Mouse (Mus musculus) heart, embryonic 12.5 days (tissue): ENCODE measurements around the gene Olfr1076. TPM values are rescaled to one million over a fixed set of nuclear protein-coding genes. Genes with fewer than 3 reads are reported as not detected.
"Not testable (repeated sequence)": the region's sequence is repeated elsewhere in the genome, so short reads cannot be mapped to it uniquely, and the experiment has no call there.

Experiments
- ATAC-seq: fragments of 200-750 bp; cut with Nextera tagmentation; 2 replicates; pipeline ENCODE4 v1.8.0; 2017; ENCODE audit warnings: moderate TSS enrichment, moderate library complexity; ENCODE audit not compliant: insufficient number of reproducible peaks, low FRiP score
- H3K27ac ChIP-seq: fragments of 300-500 bp; sonication (generic); 2 replicates; pipeline ENCODE4 v1.5.1; 2016; ENCODE audit warnings: mild to moderate bottlenecking, moderate library complexity; ENCODE audit not compliant: poor library complexity, severe bottlenecking
- H3K27me3 ChIP-seq: fragments of 300-500 bp; sonication (generic); replicated peaks from 2 replicates; pipeline ENCODE4 v1.6.1; 2016; ENCODE audit warnings: mild to moderate bottlenecking, moderate library complexity
- H3K36me3 ChIP-seq: fragments of 300-500 bp; sonication (generic); 2 replicates; pipeline ENCODE4 v1.6.1; 2016; ENCODE audit warnings: mild to moderate bottlenecking, moderate library complexity
- H3K4me1 ChIP-seq: fragments of 300-500 bp; sonication (generic); replicated peaks from 2 replicates; pipeline ENCODE4 v1.6.1; 2016; ENCODE audit warnings: mild to moderate bottlenecking
- H3K4me2 ChIP-seq: fragments of 300-500 bp; sonication (generic); 2 replicates; pipeline ENCODE4 v1.6.1; 2016; ENCODE audit warnings: mild to moderate bottlenecking, moderate library complexity
- H3K4me3 ChIP-seq: fragments of 300-500 bp; sonication (generic); 2 replicates; pipeline ENCODE4 v1.5.1; 2016; ENCODE audit warnings: mild to moderate bottlenecking
- H3K9ac ChIP-seq: fragments of 300-500 bp; sonication (generic); 2 replicates; pipeline ENCODE4 v1.6.1; 2016; ENCODE audit warnings: mild to moderate bottlenecking, moderate library complexity
- H3K9me3 ChIP-seq: fragments of 300-500 bp; sonication (generic); replicated peaks from 2 replicates; pipeline ENCODE4 v1.6.1; 2016; ENCODE audit warnings: mild to moderate bottlenecking, moderate library complexity
- WGBS: fragments of 180-500 bp; shearing (Covaris S2); methylation state at CpG from one replicate; pipeline ENCODE4 v1.1.7; 2016; 5-methylcytosine and 5-hydroxymethylcytosine counted together
- polyA plus RNA-seq: library from polyadenylated mRNA; unstranded; fragments of >200 nt; fragmentation: Nextera tagmentation; extraction: Ambion mirVana; gene quantifications from 2 replicates; pipeline ENCODE4 v1.2.1, GENCODE M21; 2016

Olfr1076 gene
- polyA plus RNA-seq: not detected in 2 replicates

GRCm38 (mm10) chr2:86508161-86508560, at the start of gene Olfr1076:
Olfr1076 (plus strand) TSS chr2:86508461.
- Histone ChIP-seq H3K9ac (no peak within 1 kb of the TSS), H3K36me3 (no peaks in the 10 kb centered on the region), H3K27me3 (no peaks in the 10 kb centered on the region), H3K27ac (no peak within 1 kb of the TSS), H3K9me3 (no peaks in the 10 kb centered on the region), H3K4me2 (no peak within 1 kb of the TSS), H3K4me1 (no peaks in the 10 kb centered on the region), H3K4me3 (no peak within 1 kb of the TSS)
- WGBS: 80% methylated on average over 1 of the region's 1 CpGs
- no peak for ATAC-seq

- no peak overlapping the region for H3K4me3 ChIP-seq
- no peaks in the 10 kb centered on the region for H3K36me3 ChIP-seq
- no peak overlapping the region for H3K4me2 ChIP-seq
- no peaks in the 10 kb centered on the region for H3K27me3 ChIP-seq
- H3K9ac ChIP-seq: no peak overlapping the region
- no peaks in the 10 kb centered on the region for H3K4me1 ChIP-seq
- no peaks in the 10 kb centered on the region for H3K9me3 ChIP-seq
- 30% methylated on average over 1 of the region's 1 CpGs for WGBS
- H3K27ac ChIP-seq: no peak overlapping the region
- no peak for ATAC-seq
Measured at GRCm38 (mm10) chr2:86460434-86460833, 47.8 kb upstream of the Olfr1076 start.

DNA sequence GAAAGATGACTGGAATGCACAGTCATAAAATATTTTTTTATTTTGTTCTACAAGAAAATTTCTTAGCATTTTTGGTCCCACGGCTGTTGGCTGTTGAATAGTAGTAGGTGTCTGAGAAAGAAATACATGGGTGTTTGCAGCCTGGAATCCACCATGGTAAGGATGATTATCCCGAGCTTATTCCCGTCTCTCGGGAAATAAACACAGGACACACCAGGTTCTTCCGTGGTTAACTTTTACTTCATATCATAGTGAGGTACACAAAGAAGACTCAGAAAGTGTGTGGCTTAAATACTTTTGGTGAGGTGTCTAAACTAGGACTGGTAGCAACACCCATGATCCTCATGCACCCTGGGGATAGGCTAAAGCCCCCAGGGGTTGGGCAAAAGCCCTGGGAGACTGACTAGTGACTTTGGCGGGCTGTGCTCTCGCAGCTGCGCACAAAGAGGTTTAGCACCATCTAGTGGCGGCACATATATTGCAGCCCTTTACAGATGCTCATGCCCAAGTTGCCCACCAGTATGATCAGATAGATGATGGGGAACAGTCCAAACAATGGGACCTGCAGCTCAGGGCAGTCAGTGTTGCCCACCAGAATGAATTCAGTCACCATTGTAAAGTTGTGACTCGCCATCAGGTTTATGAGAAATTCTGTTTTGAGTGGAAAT, 43.7 kb upstream of the Olfr1076 start:
- H3K36me3 ChIP-seq: no peaks in the 10 kb centered on the region
- no peaks in the 10 kb centered on the region for H3K9me3 ChIP-seq
- WGBS: 32% methylated on average over 10 of the region's 10 CpGs
- no peak for ATAC-seq
- peak overlapping the region; percentile 50; the same call in 1 of the 2 replicates for H3K4me2 ChIP-seq
- no peak overlapping the region for H3K27ac ChIP-seq
- no peak overlapping the region for H3K4me3 ChIP-seq
- no peak overlapping the region for H3K9ac ChIP-seq
- no peaks in the 10 kb centered on the region for H3K4me1 ChIP-seq
- H3K27me3 ChIP-seq: no peaks in the 10 kb centered on the region

- Histone ChIP-seq H3K27ac (no peak within 1 kb of the TSS), H3K9ac (no peak within 1 kb of the TSS), H3K27me3 (no peaks in the 10 kb centered on the region), H3K36me3 (no peaks in the 10 kb centered on the region), H3K4me1 (no peaks in the 10 kb centered on the region), H3K9me3 (no peaks in the 10 kb centered on the region), H3K4me3 (no peak within 1 kb of the TSS), H3K4me2 (no peak within 1 kb of the TSS)
- WGBS: 35% methylated on average over 1 of the region's 1 CpGs
- no peak for ATAC-seq
Measured at GRCm38 (mm10) chr2:86487286-86487685, 21.0 kb upstream of the Olfr1076 start, which contains the start of gene Olfr228. Olfr228 (minus strand) TSS chr2:86487386.

GRCm38 (mm10) chr2:86530991-86531390, 22.7 kb downstream of the Olfr1076 start:
- Histone ChIP-seq H3K4me1 (no peaks in the 10 kb centered on the region), H3K27ac (no peak overlapping the region), H3K9ac (no peak overlapping the region), H3K36me3 (no peaks in the 10 kb centered on the region), H3K4me2 (no peak overlapping the region), H3K27me3 (no peaks in the 10 kb centered on the region), H3K9me3 (no peaks in the 10 kb centered on the region), H3K4me3 (no peak overlapping the region)
- no peak for ATAC-seq
- 68% methylated on average over 1 of the region's 1 CpGs for WGBS

DNA sequence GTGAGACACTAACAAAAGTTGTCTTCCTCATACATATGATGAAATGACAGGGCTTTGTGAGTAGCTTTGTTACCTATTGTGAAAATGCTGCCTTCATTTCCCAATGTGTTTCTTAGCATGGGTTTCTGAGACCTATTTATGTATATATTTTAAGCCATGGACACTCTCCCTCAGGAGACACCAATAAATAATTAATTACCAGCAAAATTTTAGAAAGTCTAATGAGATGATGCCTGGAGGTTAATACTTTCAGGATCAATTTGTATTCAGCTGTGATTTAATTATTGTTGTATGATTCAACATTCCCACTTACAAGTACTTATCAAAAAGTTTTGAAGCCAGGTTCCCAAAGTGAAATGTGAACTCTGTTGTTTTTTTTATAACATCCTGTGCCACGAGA, 34.1 kb downstream of the Olfr1076 start, which contains the start of gene Olfr1079:
TSS of gene Olfr1079 (minus strand) at position 101 of the 400 bp plus-strand sequence.
- no peaks in the 10 kb centered on the region for H3K4me1 ChIP-seq
- no peaks in the 10 kb centered on the region for H3K9me3 ChIP-seq
- 66% methylated on average over 1 of the region's 1 CpGs for WGBS
- no peak within 1 kb of the TSS for H3K27ac ChIP-seq
- no peaks in the 10 kb centered on the region for H3K27me3 ChIP-seq
- no peak within 1 kb of the TSS for H3K9ac ChIP-seq
- H3K4me3 ChIP-seq: no peak within 1 kb of the TSS
- no peak for ATAC-seq
- H3K4me2 ChIP-seq: no peak within 1 kb of the TSS
- no peaks in the 10 kb centered on the region for H3K36me3 ChIP-seq

- not testable (repeated sequence) for ATAC-seq, H3K36me3 ChIP-seq
Measured at GRCm38 (mm10) chr2:86558135-86558534, 49.9 kb downstream of the Olfr1076 start, which contains the start of gene Olfr1080. Olfr1080 (minus strand) TSS chr2:86558235.

More at GRCm38 (mm10) chr2:86558135-86558534, 49.9 kb downstream of the Olfr1076 start, which contains the start of gene Olfr1080:
- H3K9ac ChIP-seq, H3K27ac ChIP-seq, H3K4me3 ChIP-seq, H3K4me2 ChIP-seq, H3K4me1 ChIP-seq, H3K27me3 ChIP-seq, H3K9me3 ChIP-seq: not testable (repeated sequence)

Other genes starting within 250 kb of the Olfr1076 start
- not detected in 2 replicates for gene Olfr1051, start 229.4 kb upstream of the Olfr1076 start, polyA plus RNA-seq
- not detected in 2 replicates for gene Olfr1052, start 216.0 kb upstream of the Olfr1076 start, polyA plus RNA-seq
- gene Olfr1053, start 193.2 kb upstream of the Olfr1076 start, polyA plus RNA-seq: not detected in 2 replicates
- gene Olfr1054, start 173.0 kb upstream of the Olfr1076 start, polyA plus RNA-seq: not detected in 2 replicates
- not detected in 2 replicates for gene Olfr1055, start 158.2 kb upstream of the Olfr1076 start, polyA plus RNA-seq
- not detected in 2 replicates for gene Olfr1056, start 146.0 kb upstream of the Olfr1076 start, polyA plus RNA-seq
- not detected in 2 replicates for gene Olfr1057, start 130.1 kb upstream of the Olfr1076 start, polyA plus RNA-seq
- not detected in 2 replicates for gene Olfr1058, start 119.9 kb upstream of the Olfr1076 start, polyA plus RNA-seq
- gene Olfr1061, start 94.4 kb upstream of the Olfr1076 start, polyA plus RNA-seq: not detected in 2 replicates
- not detected in 2 replicates for gene Olfr1062, start 81.7 kb upstream of the Olfr1076 start, polyA plus RNA-seq
- gene Olfr1065, start 57.9 kb upstream of the Olfr1076 start, polyA plus RNA-seq: not detected in 2 replicates
- gene Olfr1066, start 52.2 kb upstream of the Olfr1076 start, polyA plus RNA-seq: not detected in 2 replicates
- gene Olfr228, start 21.1 kb upstream of the Olfr1076 start, polyA plus RNA-seq: not detected in 2 replicates
- gene Olfr1079, start 34.0 kb downstream of the Olfr1076 start, polyA plus RNA-seq: not detected in 2 replicates
- not detected in 2 replicates for gene Olfr1080, start 49.8 kb downstream of the Olfr1076 start, polyA plus RNA-seq
- not detected in 2 replicates for gene Olfr1082, start 90.5 kb downstream of the Olfr1076 start, polyA plus RNA-seq
- not detected in 2 replicates for gene Olfr1084, start 131.3 kb downstream of the Olfr1076 start, polyA plus RNA-seq
- not detected in 2 replicates for gene Olfr1085, start 153.6 kb downstream of the Olfr1076 start, polyA plus RNA-seq
- gene Olfr1086, start 171.6 kb downstream of the Olfr1076 start, polyA plus RNA-seq: not detected in 2 replicates
- gene Olfr1087, start 189.9 kb downstream of the Olfr1076 start, polyA plus RNA-seq: not detected in 2 replicates
- gene Olfr1089, start 225.2 kb downstream of the Olfr1076 start, polyA plus RNA-seq: not detected in 2 replicates